Mouse (Mus musculus) ES-Bruce4 (cell line): Measurements from ENCODE around the gene Hist1h4i. TPM values are rescaled to one million over a fixed set of nuclear protein-coding genes. Genes with fewer than 3 reads are reported as not detected.
"Not testable (repeated sequence)": the region's sequence is repeated elsewhere in the genome, so short reads cannot be mapped to it uniquely, and the experiment has no call there.

Experiments used
- H3K27ac ChIP-seq: 2 replicates; pipeline ENCODE4 v1.5.1; 2012; ENCODE audit warnings: low read length, inconsistent platforms; ENCODE audit not compliant: insufficient read depth
- H3K27me3 ChIP-seq: 2 replicates; pipeline ENCODE4 v1.6.1; 2012; ENCODE audit warnings: mild to moderate bottlenecking, low read length, inconsistent platforms; ENCODE audit not compliant: control insufficient read depth, poor library complexity, insufficient read depth, severe bottlenecking
- H3K36me3 ChIP-seq: 2 replicates; pipeline ENCODE4 v1.6.1; 2012; ENCODE audit warnings: inconsistent platforms, mild to moderate bottlenecking, low read length, moderate library complexity; ENCODE audit not compliant: control insufficient read depth, poor library complexity, insufficient read depth, severe bottlenecking
- H3K4me1 ChIP-seq: one replicate; pipeline ENCODE4 v1.8.1; 2011; ENCODE audit warnings: low read length; ENCODE audit not compliant: control insufficient read depth, insufficient read depth
- H3K4me3 ChIP-seq: 2 replicates; pipeline ENCODE4 v1.5.1; 2011; ENCODE audit warnings: low read depth, mild to moderate bottlenecking, low read length
- H3K9ac ChIP-seq: 2 replicates; pipeline ENCODE4 v1.6.1; 2012; ENCODE audit warnings: low read depth, mild to moderate bottlenecking, inconsistent platforms; ENCODE audit not compliant: poor library complexity, severe bottlenecking
- H3K9me3 ChIP-seq: replicated peaks from 2 replicates; pipeline ENCODE4 v1.6.1; 2012; ENCODE audit warnings: mild to moderate bottlenecking, low read length, inconsistent platforms; ENCODE audit not compliant: control insufficient read depth, poor library complexity, insufficient read depth, severe bottlenecking
- CTCF ChIP-seq: IDR thresholded peaks from one replicate; pipeline ENCODE4 v1.8.1; 2011; ENCODE audit warnings: low read depth, low read length
- EP300 ChIP-seq: IDR thresholded peaks from 2 replicates; pipeline ENCODE4 v1.6.1; 2011; ENCODE audit warnings: low read depth, low read length; ENCODE audit not compliant: insufficient read depth
- POLR2A ChIP-seq: IDR thresholded peaks from one replicate; pipeline ENCODE4 v1.8.1; 2011; ENCODE audit warnings: low read length; ENCODE audit not compliant: insufficient read depth
- polyA plus RNA-seq: library from polyadenylated mRNA; stranded (reverse); fragments of >200 nt; gene quantifications from 2 replicates; pipeline ENCODE4 v1.2.4, GENCODE M21; 2011; ENCODE audit warnings: low read depth; ENCODE audit not compliant: missing spikeins, insufficient read depth, insufficient read length

The Hist1h4i gene
- polyA plus RNA-seq, 1 experiment: 6.5 TPM

DNA sequence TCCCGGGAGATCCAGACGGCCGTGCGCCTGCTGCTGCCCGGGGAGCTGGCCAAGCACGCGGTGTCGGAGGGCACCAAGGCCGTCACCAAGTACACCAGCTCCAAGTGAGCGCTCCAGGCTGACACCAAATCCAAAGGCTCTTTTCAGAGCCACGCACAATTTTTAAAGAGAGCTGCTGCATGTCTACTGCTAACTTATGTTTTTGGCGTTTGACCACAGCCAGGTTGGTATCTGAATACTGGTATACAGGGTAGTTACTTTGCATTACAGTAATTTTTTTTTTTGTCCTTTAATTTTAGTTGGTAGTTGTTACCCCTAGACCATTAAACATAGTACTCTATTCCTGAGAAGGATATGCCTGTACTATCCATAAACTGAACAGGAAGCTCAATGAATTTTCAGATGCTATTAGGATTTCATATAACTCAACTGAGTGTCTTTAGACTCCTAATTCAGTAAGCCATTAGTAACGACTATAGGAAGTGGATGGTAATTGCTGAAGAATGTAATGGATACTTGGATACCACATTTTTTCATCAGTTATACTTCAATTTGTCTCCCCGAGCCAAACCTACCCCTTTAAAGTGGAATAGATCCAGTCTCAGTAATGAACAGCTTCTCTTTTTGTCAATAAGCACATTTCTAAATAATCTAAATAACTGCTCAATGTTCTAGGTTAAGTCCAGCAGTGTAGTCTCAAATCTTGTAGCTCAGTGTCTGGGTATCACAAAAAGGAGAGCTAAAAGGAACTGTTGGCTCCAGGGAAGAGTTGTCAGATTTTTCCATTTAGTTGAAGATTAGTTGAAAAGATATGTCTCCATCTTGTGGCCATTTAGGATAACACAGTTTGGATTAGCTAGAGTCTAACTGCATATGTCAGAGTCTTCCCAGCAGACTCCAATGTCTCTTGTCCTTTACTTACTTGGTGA is 2.6 kb upstream of the Hist1h4i start:
- H3K27me3 ChIP-seq: no peaks in the 10 kb centered on the region
- no peaks in the 10 kb centered on the region for H3K36me3 ChIP-seq
- no peak for TF ChIP-seq POLR2A
- H3K4me1 ChIP-seq: peaks cover 1% of the 10 kb centered on the region
- peak overlapping the region; percentile 57 for H3K4me3 ChIP-seq
- H3K27ac ChIP-seq: peak overlapping the region; percentile 78
- peak overlapping the region; percentile 68 for H3K9ac ChIP-seq
- no peaks in the 10 kb centered on the region for H3K9me3 ChIP-seq

DNA sequence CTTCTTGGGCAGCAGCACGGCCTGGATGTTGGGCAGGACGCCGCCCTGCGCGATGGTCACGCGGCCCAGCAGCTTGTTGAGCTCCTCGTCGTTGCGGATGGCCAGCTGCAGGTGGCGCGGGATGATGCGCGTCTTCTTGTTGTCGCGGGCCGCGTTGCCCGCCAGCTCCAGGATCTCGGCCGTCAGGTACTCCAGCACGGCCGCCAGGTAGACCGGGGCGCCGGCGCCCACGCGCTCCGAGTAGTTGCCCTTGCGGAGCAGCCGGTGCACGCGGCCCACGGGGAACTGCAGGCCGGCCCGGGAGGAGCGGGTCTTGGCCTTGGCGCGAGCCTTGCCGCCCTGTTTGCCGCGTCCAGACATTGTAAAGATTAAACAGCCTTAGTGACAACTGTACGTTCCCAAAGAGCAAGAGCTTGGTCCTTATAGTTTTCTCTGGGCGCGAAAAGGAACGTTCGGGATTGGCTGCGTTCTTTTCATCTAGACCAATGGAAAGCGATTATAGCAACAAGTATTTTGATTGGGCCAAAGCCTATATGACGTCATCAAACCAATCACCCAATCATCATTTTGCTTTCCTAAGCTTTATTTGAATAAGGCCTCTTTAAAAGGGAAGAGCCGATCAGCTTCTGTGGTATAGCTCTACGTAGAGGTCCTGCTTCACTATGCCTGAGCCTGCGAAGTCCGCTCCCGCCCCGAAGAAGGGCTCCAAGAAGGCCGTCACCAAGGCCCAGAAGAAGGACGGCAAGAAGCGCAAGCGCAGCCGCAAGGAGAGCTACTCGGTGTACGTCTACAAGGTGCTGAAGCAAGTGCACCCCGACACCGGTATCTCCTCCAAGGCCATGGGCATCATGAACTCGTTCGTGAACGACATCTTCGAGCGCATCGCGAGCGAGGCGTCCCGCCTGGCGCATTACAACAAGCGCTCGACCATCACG is 1.7 kb upstream of the Hist1h4i start, which contains the start of the genes Hist1h2ag and Hist1h2bj:
Gene Hist1h2ag (minus strand): TSS at position 377 of the 935 bp plus-strand sequence.
Gene Hist1h2bj (plus strand): TSS at position 647 of the 935 bp plus-strand sequence.
- peak; percentile 97 for TF ChIP-seq POLR2A
- H3K4me1 ChIP-seq, H3K9me3 ChIP-seq, H3K36me3 ChIP-seq, H3K27me3 ChIP-seq: not testable (repeated sequence)
- H3K4me3 ChIP-seq: peak within 1 kb of the TSS; percentile 63
- peak within 1 kb of the TSS; percentile 97 for H3K27ac ChIP-seq
- H3K9ac ChIP-seq: peak within 1 kb of the TSS; percentile 88

GRCm38 (mm10) chr13:22041651-22042567 is 747 bp upstream of the Hist1h4i start:
- Histone ChIP-seq H3K4me1 (no peaks in the 10 kb centered on the region), H3K9ac (peak overlapping the region; percentile 88), H3K4me3 (peak overlapping the region; percentile 63), H3K27me3 (no peaks in the 10 kb centered on the region), H3K36me3 (no peaks in the 10 kb centered on the region), H3K27ac (peak overlapping the region; percentile 97), H3K9me3 (no peaks in the 10 kb centered on the region)
- TF ChIP-seq CTCF: no peak
- TF ChIP-seq EP300: no peak
- TF ChIP-seq POLR2A: no peak

DNA sequence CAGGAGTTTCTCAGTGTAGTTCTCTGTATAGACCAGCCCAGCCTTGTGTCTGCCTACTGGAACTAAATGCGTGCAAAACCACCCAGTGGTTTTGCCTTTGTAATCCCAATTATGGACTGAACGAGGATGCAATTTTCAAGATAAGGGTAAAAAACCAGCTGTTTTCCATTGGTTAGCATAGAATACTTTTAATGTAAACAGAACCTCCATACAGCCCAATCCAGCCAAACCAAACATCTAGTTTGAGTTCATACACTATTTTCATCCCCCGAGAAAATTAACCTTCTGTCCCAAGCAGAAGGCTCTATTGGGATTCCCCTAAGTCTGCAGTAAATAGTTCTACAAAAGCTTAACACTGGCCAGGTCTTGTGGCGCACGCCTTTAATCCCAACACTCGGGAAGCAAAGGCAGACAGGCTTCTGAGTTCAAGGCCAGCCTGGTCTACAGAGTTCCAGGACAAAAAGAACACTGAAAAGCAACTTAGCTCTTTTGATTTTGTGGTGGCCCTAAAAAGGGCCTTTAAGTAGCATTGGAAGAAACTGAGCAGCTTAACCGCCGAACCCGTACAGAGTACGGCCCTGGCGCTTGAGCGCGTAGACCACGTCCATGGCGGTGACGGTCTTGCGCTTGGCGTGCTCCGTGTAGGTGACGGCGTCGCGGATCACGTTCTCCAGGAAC is 559 bp downstream of the Hist1h4i start:
- H3K9me3 ChIP-seq: no peaks in the 10 kb centered on the region
- peak overlapping the region; percentile 66 for H3K4me3 ChIP-seq
- H3K36me3 ChIP-seq: no peaks in the 10 kb centered on the region
- peak overlapping the region; percentile 69 for H3K27ac ChIP-seq
- no peaks in the 10 kb centered on the region for H3K4me1 ChIP-seq
- TF ChIP-seq POLR2A: peak; percentile 43
- TF ChIP-seq EP300: no peak
- peak overlapping the region; percentile 80 for H3K9ac ChIP-seq
- H3K27me3 ChIP-seq: no peaks in the 10 kb centered on the region

- Histone ChIP-seq H3K36me3 (no peaks in the 10 kb centered on the region), H3K4me1 (no peaks in the 10 kb centered on the region)
These were observed 1.2 kb downstream of the Hist1h4i start for GRCm38 (mm10) chr13:22039951-22040463.

More at GRCm38 (mm10) chr13:22039951-22040463, 1.2 kb downstream of the Hist1h4i start:
- Histone ChIP-seq H3K9ac (peak overlapping the region; percentile 80), H3K9me3 (no peaks in the 10 kb centered on the region), H3K27ac (peak overlapping the region; percentile 69), H3K27me3 (no peaks in the 10 kb centered on the region), H3K4me3 (peak overlapping the region; percentile 66)
- TF ChIP-seq EP300: no peak
- TF ChIP-seq POLR2A: no peak
- no peak for TF ChIP-seq CTCF
